Mouse (Mus musculus): ENCODE measurements around the gene Cox15. TPM values are rescaled to one million over a fixed set of nuclear protein-coding genes. Genes with fewer than 3 reads are reported as not detected.

Gene Cox15
- polyA plus RNA-seq (2017; shearing (Covaris generic)), result 45.8 TPM

DNA sequence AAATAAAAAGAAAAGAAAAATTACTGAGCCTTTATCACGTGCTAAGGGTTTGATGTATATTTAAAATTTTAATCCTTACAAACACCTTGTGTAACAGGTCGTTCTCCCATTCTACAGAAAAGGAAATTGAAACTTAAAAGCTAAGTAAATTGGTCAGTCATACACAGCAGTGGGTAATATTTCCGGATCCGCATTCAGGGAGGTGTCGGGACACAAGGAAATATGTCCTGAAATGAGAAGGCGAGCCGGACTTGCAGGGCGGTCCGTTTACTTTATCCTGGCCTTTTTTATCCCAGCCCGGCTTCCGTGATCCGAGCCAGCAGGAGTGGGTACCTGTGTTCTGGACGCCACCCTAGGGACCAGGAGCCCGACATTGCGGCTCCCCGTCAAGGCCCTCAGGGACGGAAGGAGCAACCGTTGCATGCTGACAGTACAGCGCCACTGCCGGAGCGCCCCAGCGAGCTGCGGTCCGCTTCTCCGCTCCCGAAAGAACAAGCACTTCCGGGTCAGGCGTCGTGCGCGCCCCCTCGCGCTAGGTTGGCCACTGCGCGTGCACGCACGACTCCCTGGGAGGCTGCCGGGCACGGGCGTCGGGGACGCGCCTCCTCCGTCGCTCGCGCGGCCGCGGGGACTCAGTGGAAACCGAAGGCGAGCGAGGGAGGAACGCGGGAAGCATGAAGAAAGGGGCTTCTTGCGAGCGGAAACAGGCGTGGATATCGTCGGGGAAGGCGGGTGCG, at the start of gene Cox15, which contains the start of gene Cutc:
Gene Cox15 (minus strand): TSS at position 512 of the 737 bp plus-strand sequence.
Gene Cutc (plus strand): TSS at position 508 of the 737 bp plus-strand sequence.

DNA sequence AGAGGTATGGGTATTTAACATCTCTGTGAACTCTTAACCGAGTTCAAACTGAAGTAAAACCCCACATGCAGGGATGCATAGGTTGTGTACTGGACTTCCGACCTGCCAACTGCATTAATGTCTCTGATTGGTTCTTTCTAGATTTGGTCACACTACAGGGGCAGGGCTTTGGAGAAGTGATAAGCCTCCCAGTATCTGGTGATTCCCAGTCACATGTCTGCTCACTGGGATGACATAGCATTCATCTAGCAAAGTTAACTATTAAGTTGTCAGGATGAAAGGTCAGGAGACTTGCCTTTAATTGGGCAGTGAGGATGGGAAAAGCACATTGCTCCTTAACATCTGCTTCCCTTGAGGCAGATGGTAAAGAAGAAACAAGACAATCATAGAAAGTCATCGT, 29.2 kb upstream of the Cox15 start, which contains the start of gene Abcc2:
Gene Abcc2 (plus strand): TSS at position 213 of the 400 bp plus-strand sequence.

DNA sequence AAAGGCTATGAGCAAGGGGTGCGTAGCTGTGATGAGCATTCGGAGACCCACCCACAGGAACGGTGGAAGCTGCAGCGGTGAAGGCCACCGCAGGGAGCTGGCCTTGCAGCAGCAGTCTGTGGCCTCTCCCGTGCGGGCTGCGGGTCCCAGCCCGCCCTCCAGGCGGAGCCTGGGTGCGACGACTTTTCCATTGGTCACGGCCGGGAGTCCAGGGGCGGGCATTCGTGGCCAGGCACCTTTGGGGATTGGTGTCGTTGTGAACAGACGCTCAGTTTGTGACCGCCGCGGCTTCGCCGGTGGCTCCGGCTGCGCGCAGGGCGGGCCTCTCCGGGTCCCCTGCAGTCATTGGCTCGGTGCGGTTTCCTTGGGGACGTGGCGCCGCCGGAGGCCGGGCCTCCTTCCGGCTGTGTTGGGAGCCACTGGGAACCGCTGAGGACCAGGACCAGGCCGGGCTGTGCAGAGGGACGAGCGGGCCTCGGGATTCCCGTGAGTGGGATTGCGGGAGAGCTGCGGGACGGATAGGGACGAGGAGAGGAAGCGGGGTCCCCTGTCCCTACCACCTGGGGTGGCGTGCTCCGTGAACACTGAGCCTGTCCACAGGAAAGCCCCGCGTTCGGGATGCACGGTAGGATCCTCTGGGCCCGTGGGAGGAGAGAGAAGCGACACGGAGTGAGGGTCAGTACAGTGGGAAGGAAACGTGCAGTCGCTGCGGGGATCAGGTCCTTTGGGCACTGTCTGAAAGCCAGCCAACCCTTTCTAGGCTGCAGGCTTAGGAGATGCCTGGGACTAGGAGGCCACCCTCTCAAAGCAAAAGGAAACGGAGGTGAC, 63.2 kb downstream of the Cox15 start, which contains the start of gene Entpd7:
Gene Entpd7 (plus strand): TSS at position 254 of the 828 bp plus-strand sequence.

Other genes with a start within 250 kb of the Cox15 start
- 51.4 TPM for gene Got1, start 228.4 kb downstream of the Cox15 start, polyA plus RNA-seq (2017; shearing (Covaris generic))
- gene Nkx2-3, start 140.7 kb downstream of the Cox15 start, polyA plus RNA-seq (2017; shearing (Covaris generic)), result not detected
- gene Slc25a28, start 78.1 kb downstream of the Cox15 start, polyA plus RNA-seq (2017; shearing (Covaris generic)), result 7.0 TPM
- 6.5 TPM for gene Entpd7, start 63.3 kb downstream of the Cox15 start, polyA plus RNA-seq (2017; shearing (Covaris generic))
- gene Cutc, start within 50 bp of the Cox15 start, polyA plus RNA-seq (2017; shearing (Covaris generic)), result 17.9 TPM
- not detected for gene Abcc2, start 29.2 kb upstream of the Cox15 start, polyA plus RNA-seq (2017; shearing (Covaris generic))
- 8.9 TPM for gene Dnmbp, start 187.2 kb upstream of the Cox15 start, polyA plus RNA-seq (2017; shearing (Covaris generic))
- gene Cpn1, start 233.6 kb upstream of the Cox15 start, polyA plus RNA-seq (2017; shearing (Covaris generic)), result not detected

All from inflammation-experienced regulatory T-cells, adult 16 weeks (primary cell).